Mouse (Mus musculus) cerebellum, postnatal 4 days (tissue): ENCODE measurements at regions not wholly inside any gene's neighbourhood (a gene's known extent, or its start where the extent isn't known, plus 50 kb on each side); places are given as distances from the start of the nearest gene placed in this dataset.

Experiments
- DNase-seq, 2 experiments: peaks; one replicate each; pipeline ENCODE4 v3.0.0; 2022; ENCODE audit warnings: low spot score in 2 of 2, mixed read lengths in 1 of 2

DNA sequence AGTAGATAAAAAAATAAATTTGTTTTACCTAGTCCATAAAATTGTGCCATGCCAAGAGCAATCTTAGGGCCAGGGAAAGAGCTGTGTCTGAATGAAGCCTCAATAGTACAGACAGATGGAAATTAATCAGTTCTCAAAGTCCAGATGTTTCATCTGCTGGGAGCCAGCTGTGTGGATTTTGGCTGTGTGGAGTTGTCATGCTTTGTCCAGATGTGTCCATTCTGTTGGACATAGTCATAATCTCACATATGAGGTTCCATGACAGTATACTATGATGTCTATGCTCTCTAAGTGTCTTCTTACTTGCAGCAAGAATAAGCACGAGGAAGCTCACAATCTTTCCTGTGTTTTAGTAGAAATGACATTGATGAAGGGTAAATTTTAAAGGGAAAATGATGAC is 105.8 kb upstream of the 4933415F23Rik start:
- no peak for DNase-seq

DNA sequence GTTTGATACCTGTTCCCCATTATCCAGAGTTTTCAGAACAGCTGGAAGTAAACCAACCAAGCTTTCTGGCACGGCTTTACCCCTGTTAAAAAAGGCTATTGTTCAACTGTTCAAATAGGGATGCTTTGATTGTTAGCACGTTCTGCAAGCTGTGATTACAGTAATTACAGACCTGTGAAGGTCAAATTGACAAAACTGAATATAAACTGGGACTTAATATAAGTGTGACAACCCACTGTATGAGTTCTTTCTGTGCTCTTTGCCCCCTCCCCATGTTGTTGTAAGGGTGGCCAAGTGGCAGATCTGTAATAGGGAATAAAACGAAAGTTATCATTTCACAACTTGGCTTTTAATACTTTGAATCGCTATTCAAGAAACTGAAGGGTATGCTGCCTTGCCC is 105.0 kb upstream of the 4933415F23Rik start:
- no peak for DNase-seq

DNA sequence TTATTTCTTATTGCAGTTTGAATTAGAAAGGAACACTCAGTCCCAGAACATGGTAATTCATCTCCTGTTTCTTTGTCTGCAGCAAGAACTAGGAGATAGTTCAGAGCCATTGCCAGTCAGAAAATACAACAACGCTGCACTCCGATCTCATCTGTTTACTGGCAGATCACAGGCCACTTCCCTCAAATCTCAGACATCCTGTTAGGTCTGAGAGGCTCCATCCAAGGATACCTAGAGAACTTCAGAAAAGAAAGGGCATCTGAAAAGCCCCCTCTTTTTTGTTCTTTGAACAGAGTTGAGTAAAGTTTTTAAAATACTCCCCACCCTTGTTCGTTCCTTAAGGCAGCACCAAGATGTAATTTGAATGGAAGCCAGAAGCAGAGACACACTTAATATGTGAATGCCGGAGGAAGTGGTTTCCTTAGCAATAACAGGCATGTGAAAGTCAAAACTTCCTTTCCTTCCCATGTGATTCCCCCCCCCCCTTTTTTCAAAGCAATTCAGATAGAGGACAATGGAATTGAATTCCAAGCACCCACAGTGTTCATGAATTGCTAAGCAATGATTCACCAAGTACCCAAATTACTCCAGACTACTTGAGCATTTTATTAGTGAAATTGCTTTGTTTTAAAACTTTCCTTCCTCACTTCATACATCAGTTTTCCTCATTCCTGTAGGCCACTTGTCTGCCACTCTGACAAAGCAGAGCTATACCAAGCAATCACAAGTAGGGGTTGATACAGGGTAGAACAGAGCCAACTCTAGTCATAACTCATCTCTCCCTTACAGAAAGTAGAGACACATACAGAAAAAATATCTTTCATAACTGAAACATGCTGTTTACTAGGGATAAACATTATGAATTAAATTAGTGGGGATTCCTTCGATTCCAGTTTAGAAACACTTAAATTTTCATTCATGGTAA is 100.7 kb upstream of the 4933415F23Rik start:
- DNase-seq: no peak

DNA sequence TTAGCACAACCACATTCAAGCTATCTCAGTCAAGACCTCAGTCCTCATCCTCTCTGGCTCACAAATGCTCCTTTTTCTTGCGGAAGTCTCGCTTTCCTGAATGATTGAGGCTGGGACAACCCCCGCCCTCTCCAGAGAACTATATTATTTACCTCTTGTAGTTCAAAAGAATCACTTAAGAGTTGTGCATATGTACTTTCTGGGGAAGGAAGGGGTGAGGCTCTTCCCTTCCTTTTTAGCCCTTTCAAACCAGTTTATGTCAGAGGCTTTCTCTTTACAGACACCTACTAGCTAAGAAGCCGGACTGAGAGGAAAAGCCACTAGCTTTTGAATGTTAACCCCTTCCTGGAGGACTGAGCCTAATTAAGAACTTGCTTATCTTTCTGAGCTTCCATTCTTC is 98.4 kb upstream of the 4933415F23Rik start:
- no peak for DNase-seq

DNA sequence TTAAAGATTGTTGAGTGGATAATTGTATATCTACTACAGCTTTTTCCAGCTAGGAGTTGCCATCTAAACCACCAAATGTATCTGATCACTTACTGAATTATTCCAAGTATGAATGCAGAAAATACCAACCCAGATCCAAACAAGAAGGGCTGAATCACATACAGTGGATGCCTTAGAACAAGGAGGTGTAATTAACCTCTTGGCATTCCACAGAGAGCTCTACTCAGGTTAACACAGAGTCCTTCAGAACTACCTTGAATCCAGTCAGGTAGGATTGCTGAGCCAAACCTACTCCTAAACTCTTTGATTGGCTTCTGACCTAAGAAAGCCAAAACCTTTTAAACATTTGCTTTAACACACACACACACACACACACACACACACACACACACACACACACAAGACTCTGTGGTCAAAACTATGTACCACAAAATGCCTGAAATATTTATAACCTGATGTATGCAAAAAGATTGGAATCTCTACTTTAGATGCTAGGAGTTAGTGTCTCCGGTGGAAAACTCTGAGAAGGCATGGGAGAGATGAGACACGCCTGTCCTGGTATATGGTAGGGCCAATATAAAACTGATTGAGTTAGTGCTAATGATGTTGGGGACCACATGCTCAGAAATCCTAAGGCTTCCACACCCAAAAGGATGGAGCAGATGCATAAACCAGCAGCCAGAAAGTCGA is 88.4 kb upstream of the 4933415F23Rik start:
- no peak for DNase-seq

DNA sequence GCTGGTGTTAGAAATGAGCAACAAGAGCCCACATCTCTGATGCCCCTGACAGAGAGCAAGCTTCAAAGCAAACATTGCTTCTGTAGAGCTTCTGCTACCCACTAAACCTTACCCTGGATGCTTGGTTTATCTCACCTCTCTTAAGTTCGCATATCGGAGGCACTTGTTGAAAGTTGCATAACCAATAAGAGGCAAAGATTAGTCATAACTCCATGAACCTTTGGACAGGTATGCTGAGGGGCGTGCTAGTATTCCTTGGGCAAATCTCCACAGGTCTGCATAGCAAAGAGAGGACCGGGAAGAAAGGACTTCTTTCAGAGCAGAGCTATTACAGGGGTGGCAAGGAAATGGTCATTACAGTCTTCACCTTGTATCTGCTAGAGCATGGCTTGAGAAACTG is 87.7 kb upstream of the 4933415F23Rik start:
- no peak for DNase-seq

DNA sequence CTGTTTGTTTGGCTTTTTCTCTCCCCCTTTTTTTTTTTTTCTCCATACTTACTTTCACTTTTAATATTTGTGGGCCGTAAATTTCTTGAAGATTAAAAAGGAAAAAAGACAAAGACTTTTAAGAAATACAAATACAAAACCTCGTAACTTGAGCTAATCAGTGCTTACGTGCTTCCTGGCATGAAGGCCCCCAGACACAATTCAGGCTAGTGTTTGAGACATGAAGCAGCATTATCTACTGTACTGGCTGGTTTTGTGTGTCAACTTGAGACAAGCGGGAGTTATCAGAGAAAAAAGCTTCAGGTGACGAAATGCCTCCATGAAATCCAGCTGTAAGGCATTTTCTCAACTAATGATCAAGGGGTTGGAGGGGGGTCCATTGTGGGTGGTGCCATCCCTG is 86.2 kb upstream of the 4933415F23Rik start:
- no peak for DNase-seq

DNA sequence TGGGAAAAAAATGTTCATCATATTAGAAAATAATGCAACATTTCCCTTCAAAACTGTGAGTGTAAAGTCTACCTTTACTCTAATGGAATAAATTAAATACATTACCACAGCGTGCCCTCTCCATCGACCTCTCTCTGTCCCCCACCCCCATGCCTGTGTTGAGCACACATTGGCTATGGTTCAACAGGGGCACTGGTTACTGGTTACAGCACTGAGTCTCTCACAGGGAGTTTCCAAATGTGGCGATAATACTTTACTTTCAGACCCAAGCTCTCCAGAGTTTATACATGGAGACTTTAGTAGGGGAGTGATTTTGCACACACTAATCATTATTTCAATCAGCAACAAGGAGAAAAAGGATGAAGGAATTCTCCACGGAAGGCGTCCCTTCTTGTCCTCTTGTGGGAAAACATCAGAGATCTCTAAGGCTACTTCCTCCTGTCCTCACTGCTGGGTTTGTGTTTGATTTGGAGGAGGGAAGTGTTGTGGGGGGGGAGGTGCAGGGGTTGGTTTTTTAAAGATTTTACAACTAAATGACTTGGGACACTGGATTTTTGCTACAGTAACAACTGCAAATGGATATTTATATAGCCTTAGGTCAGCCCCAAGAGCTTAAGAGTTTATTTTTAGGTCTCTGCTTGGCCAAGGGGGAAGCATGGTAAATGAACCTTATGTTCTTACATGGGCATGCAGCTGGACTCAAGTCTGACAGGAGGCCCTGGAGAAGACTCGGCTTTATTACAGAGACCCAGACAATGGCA is 85.6 kb upstream of the 4933415F23Rik start:
- DNase-seq: no peak

DNA sequence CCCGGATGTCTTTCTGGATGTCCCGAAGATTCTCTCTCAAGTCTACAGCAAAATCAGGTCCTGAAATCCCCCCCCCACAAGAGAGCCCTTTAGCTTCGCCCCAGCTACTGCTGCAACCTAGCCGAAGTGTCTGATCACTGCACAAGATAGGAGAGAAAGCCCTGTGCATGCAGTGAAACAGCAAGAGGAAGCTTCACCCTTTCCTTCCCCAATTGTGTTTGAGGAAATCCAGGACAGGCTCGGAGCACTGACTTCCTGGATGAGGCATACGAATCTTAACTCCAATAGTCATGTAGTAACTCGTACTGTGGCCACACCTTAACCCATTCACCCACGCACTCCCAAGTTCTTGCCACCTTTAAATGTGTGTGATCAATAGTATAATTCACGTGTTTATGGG is 82.7 kb upstream of the 4933415F23Rik start:
- DNase-seq: no peak

DNA sequence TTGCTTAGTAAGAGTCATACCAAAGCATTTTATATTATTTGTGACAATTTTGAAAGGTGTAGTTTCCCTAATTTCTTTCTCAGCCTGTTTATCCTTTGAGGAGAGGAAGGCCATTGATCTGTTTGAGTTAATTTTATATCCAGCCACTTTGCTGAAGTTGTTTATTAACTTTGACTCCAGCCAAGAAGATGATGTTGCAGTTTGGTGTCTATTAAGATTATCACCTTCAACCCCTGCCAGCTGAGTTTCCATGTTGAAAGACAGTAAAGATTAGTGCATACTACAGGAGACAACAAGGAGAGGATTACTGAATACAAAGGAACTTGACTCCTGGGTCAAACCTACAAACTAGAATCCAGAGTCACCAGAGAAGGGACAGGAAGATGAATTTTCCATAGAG is 80.5 kb upstream of the 4933415F23Rik start:
- no peak for DNase-seq

DNA sequence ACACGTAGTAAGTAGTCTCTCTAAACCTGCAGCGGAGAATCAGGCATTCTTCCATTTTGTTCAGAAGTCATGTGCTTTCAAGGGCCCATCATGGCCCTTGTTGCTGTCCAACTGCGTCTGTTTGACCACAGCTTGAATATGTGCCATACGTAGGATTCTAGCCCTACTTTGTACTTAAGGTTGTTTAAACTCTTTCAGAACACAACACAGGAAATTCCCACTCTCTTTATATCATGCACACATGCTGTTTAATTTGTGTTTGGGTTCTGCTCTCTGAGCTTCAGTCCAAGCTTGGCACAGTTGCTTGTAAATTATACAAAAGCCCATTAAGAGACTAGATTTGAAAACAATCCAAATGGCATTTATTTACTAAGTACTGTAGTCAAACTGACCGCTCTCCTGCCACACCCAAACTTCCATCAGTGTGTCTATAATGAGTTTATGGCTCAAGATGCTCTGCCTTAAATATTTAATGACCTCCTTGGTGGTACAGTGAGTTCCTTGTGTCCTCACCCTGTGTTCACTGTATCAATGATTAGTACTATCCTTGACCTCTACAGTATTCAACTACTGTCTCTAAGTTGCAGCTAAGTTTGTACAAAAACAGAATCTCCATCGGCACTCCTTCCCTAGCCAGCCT is 76.4 kb upstream of the 4933415F23Rik start:
- DNase-seq: no peak

DNA sequence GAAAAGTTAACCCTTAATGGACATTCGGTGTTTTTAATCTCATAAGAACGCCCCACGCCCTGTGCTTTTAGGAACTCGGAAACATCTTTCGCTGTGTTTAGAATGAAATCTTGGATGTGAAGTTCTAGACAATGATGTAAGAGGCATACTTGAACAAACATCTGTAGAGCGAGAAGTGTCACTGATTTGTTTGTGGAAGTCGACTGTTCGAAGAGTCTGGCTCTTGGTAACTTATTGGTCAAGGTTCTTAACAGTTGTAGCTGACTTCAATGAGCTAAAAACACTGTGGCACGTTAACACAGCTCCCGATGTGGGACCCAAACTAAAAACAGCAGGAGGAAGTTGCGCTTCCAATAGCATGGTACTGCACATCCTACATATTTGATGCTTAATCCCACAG is 72.0 kb upstream of the 4933415F23Rik start:
- DNase-seq: no peak

DNA sequence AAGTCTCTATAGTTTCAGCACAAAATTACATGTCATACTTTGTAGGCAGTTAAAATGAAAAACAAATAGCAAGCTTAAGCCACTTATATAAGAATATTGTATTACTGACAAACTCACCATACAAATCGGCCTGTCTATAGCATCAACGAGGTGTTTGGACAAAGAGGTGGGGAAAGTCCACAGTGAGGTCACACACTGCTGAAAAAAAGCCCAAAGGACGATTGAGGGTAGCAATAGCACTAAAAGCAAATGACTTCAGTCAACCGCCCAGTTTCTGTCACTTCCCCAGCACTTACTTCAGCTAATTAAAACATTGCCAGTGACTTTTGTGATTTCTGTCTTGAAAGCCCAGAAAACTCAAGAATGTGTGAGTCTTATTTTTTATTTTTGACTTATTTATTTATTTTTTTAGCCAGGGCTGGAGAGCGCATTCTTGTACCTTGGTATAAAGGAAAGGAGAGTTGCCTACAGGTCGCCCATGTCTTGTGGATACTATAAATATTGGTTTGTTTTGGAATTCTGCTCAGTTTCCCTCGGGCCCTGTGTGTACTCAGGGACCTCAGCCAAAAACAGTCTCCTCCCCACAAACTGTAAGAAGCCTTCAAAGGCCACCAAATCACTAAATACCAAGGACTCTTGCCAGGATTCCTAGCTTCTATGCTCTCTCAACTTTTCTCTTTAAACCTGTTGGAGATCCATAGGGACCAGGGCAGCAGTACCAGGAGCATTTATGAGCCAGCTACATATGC is 71.2 kb upstream of the 4933415F23Rik start:
- DNase-seq: no peak

DNA sequence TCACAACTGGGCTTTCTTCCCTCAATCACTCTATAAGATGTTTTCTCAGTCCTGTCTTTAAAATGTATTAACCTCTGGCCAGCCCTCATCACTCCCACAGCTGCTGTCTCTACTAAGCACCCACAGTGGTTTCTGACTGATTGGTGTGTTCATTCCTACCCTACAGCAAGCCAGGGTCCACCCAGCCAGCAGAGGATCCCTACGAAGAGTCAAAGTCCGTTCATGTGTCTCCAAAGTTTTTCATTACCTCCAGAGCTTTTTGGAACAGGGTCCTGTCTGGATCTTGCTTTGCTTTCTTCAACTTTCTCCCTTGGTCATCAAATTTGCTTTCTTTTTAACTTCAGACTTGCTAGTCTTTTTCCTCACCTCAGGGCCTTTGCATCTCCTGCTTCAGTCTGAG is 69.3 kb upstream of the 4933415F23Rik start:
- no peak for DNase-seq

DNA sequence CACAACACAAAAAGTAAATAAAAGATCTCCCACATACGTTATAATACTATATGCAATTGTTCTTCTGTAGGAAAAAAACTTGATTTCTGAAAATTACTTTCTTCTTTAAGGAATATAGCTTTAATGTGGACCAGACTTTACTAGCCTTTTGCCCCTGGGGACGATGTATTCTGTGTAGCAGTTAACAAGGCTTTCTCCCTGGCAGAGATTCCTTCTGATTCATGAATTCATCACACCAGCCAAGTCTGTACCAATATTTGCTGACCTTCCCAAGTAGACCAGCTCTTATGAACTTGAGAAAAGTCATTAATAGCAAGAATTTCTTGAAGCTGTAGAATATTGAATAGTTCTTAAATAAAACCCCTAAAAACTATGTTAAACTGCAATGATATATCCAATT is 68.7 kb upstream of the 4933415F23Rik start:
- no peak for DNase-seq

DNA sequence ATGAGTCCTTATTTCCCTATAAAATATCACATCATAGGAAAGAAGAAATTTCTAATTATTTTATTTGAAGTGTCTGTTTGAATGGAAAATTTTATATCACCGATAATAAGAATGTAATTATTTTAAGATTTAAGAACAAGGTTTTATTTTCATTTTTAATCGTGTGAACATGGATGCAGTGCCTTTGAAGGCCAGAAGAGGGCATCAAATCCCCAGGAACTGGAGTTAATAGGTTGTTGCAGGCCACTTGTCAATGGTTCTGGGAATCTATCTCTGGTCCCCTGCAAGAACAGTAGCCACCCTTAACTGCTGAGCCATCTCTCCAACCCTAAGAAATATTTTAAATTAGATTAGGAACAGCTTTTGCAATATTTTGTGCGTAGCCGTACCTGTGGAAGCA is 66.5 kb upstream of the 4933415F23Rik start:
- no peak for DNase-seq

DNA sequence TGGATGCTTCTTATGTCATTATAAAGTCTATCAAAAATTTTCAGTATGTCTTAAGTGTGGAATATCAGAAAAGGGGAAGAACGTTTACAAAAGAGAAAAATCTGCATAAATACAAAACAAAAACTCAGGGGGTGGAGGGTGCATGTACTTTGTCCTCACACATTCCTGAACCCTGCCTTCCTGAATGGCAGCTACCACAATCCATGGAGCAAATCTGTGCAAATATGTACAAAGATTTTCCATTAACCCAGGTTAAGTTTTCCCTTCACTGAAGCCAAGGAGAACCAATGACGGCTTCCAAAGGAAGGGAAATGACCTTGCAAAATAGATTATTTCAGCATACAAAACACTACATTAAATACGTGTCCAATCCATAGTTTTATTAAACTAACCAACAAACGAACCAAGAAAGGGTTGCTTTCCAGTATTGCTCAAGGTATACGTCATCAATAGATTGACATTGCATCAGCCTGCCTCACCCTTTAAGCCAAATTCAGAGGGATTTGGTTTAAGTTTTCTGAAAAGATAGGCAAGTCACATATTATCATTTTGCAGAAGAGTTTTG is 61.4 kb upstream of the 4933415F23Rik start:
- DNase-seq: no peak

DNA sequence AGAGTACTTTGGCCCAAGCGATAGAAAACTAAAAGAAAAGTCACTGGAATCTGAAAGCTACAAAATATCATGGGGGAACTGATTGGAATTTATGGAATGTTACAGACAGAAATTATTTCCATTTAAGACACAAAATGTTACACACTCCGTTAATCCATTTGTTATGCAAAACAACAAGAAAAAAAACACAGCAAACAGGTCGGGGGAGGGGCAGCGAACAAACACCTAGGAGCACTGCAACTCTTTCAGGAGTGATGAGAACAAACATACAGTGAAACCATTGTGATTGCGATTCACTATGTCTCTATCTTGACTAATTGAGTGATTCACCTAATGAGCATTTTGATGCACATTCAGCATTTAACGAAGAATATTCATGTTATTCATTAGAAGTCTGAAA is 60.7 kb upstream of the 4933415F23Rik start:
- no peak for DNase-seq
